Mouse (Mus musculus) kidney, postnatal 0 days (tissue): ENCODE measurements at regions not wholly inside any gene's neighbourhood (a gene's known extent, or its start where the extent isn't known, plus 50 kb on each side); places are given as distances from the start of the nearest gene placed in this dataset.

Source experiments
- ATAC-seq: fragments of 200-750 bp; cut with Nextera tagmentation; replicated peaks from 2 replicates; pipeline ENCODE4 v1.8.0; 2017; ENCODE audit warnings: low read depth, moderate number of reproducible peaks, moderate TSS enrichment, moderate library complexity; ENCODE audit not compliant: low FRiP score
- DNase-seq: peaks from one replicate; pipeline ENCODE4 v3.0.0-alpha.2; 2016; ENCODE audit warnings: low spot score
- H3K27ac ChIP-seq: fragments of 300-500 bp; sonication (generic); 2 replicates; pipeline ENCODE4 v1.5.1; 2014; ENCODE audit warnings: mild to moderate bottlenecking
- H3K27me3 ChIP-seq: fragments of 300-500 bp; sonication (generic); 2 replicates; pipeline ENCODE4 v1.6.1; 2014; ENCODE audit warnings: low read length, mixed read lengths; ENCODE audit not compliant: insufficient read depth
- H3K36me3 ChIP-seq: fragments of 300-500 bp; sonication (generic); 2 replicates; pipeline ENCODE4 v1.6.1; 2014; ENCODE audit warnings: low read length, mixed read lengths; ENCODE audit not compliant: insufficient read depth
- H3K4me1 ChIP-seq: fragments of 300-500 bp; sonication (generic); replicated peaks from 2 replicates; pipeline ENCODE4 v1.6.1; 2014; ENCODE audit warnings: antibody characterized with exemption, low read length, mixed read lengths; ENCODE audit not compliant: insufficient read depth
- H3K4me2 ChIP-seq: fragments of 300-500 bp; sonication (generic); 2 replicates; pipeline ENCODE4 v1.6.1; 2014; ENCODE audit warnings: mild to moderate bottlenecking, low read length, moderate library complexity, mixed read lengths
- H3K4me3 ChIP-seq: fragments of 300-500 bp; sonication (generic); replicated peaks from 2 replicates; pipeline ENCODE4 v1.5.1; 2014; ENCODE audit warnings: low read depth, low read length
- H3K9ac ChIP-seq: fragments of 300-500 bp; sonication (generic); 2 replicates; pipeline ENCODE4 v1.6.1; 2014; ENCODE audit warnings: low read depth, low read length
- H3K9me3 ChIP-seq: fragments of 300-500 bp; sonication (generic); replicated peaks from 2 replicates; pipeline ENCODE4 v1.6.1; 2016; ENCODE audit warnings: low read length, inconsistent platforms, mixed read lengths
- CTCF ChIP-seq: IDR thresholded peaks from 2 replicates; pipeline ENCODE4 v1.5.1; 2016; ENCODE audit warnings: antibody characterized with exemption, low read depth, mild to moderate bottlenecking, moderate library complexity
- WGBS: fragments of 180-500 bp; shearing (Covaris S2); extraction: QIAGEN DNeasy Blood & Tissue Kit; methylation state at CpG from one replicate; pipeline ENCODE4 v1.1.7; 2014; 5-methylcytosine and 5-hydroxymethylcytosine counted together

DNA sequence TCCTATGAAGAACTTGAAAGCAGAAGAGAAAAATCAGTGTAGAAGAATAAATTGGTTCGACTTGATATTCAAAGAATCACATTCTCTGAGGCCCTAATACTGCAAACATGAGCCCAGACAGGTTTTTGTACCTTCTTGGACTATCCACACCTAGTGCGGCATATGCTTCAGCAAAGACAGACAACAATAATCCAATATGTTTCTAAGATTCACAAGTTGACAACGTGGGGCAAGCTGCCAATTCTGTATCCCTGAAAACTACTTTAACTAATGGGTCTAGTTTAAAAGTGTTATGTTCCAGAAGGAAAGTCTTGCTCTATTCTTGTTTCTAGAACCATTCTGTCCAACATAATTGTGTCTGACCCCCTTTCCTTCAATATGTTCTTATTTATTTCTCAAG, 796.0 kb downstream of the Cypt12 start:
- H3K4me2 ChIP-seq, result no peak overlapping the region
- no peaks in the 10 kb centered on the region for H3K27me3 ChIP-seq
- no peak overlapping the region for H3K4me3 ChIP-seq
- no peak overlapping the region for H3K9ac ChIP-seq
- TF ChIP-seq CTCF, result no peak
- ATAC-seq, result no peak
- no peaks in the 10 kb centered on the region for H3K36me3 ChIP-seq
- no peaks in the 10 kb centered on the region for H3K4me1 ChIP-seq
- WGBS, result 82% methylated on average over 3 of the region's 3 CpGs
- H3K9me3 ChIP-seq, result no peaks in the 10 kb centered on the region
- no peak for DNase-seq
- no peak overlapping the region for H3K27ac ChIP-seq

DNA sequence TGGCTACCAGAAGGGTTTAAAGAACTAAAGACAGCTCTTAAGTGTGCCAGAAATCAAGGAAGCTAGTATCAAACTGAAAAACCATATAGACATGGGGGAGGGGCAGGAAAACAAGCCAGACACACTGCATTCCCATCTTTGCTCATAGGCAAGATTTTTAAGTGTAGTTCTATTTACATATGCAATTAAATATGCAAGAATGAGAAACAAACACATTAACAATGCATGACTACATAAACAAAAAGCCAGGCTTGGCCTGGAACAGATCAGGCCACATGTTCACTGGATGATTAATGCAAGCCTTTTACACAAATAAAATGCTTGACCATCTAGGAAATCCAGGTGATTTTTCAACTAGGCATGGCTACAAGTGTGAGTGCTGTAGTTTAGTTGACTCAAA, 798.0 kb downstream of the Cypt12 start:
- Histone ChIP-seq H3K4me2 (no peak overlapping the region), H3K27ac (no peak overlapping the region), H3K36me3 (no peaks in the 10 kb centered on the region), H3K9me3 (no peaks in the 10 kb centered on the region), H3K9ac (no peak overlapping the region), H3K4me1 (no peaks in the 10 kb centered on the region), H3K4me3 (no peak overlapping the region), H3K27me3 (no peaks in the 10 kb centered on the region)
- ATAC-seq (no peak), DNase-seq (no peak)
- no peak for TF ChIP-seq CTCF

DNA sequence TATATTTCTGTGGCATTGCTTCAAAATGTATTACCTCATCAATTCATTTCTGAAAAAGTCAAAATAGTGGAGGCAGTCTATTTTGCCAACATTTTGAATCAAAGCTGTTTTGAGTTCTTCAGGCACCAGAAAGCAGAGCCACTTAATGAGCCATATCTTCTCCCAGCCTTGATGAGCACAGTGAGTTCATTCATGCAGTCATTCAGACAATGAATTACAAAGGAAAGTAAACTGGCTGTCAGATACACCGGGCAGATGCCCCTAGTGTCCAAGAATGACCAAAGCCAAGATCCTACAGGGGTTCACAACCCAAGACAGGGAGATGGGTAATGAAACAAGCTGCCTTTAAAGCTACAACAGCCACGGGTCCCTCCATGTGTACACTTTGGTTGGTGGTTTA, 798.7 kb downstream of the Cypt12 start:
- no peak overlapping the region for H3K9ac ChIP-seq
- H3K4me2 ChIP-seq, result no peak overlapping the region
- H3K4me1 ChIP-seq, result no peaks in the 10 kb centered on the region
- no peak overlapping the region for H3K27ac ChIP-seq
- DNase-seq, result peak; percentile 52
- TF ChIP-seq CTCF, result peak; percentile 8; the same call in 1 of the 2 replicates
- peak; percentile 68; the same call in 1 of the 2 replicates for ATAC-seq
- no peaks in the 10 kb centered on the region for H3K36me3 ChIP-seq
- no peaks in the 10 kb centered on the region for H3K27me3 ChIP-seq
- H3K4me3 ChIP-seq, result no peak overlapping the region
- WGBS, result 48% methylated on average over 2 of the region's 2 CpGs
- H3K9me3 ChIP-seq, result no peaks in the 10 kb centered on the region

DNA sequence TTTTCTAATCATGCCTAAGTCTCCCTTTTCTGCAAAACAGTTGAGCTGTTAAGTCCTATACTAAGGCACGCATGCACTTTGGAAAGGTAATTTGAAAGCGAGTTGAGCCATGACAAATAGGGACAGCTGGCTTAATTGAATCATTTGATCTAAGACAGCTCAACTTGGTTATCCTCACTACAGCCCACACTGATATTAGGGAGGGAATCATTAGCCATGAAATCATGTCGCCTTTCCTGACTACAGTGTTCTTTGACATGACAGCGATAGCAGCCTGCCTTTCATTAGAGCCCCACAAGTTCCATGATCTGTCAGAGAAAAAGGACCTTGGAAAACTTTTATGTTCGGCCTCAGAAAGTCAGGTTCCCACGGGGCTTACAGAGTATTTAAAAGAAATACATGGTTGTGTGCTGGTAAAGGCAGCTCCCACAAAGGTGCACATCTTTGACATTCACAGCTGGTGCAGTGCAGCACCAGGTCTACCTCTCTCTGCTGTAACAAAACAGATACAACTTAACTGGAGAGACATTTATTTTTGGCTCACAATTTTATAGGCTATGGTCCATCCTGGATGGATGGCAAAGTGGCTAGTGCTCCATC, 803.5 kb downstream of the Cypt12 start:
- H3K4me1 ChIP-seq, result no peaks in the 10 kb centered on the region
- no peak overlapping the region for H3K4me2 ChIP-seq
- ATAC-seq, result no peak
- TF ChIP-seq CTCF, result no peak
- no peaks in the 10 kb centered on the region for H3K9me3 ChIP-seq
- DNase-seq, result no peak
- H3K9ac ChIP-seq, result no peak overlapping the region
- no peak overlapping the region for H3K27ac ChIP-seq
- H3K36me3 ChIP-seq, result no peaks in the 10 kb centered on the region
- H3K4me3 ChIP-seq, result no peak overlapping the region
- no peaks in the 10 kb centered on the region for H3K27me3 ChIP-seq
- 57% methylated on average over 6 of the region's 6 CpGs for WGBS

DNA sequence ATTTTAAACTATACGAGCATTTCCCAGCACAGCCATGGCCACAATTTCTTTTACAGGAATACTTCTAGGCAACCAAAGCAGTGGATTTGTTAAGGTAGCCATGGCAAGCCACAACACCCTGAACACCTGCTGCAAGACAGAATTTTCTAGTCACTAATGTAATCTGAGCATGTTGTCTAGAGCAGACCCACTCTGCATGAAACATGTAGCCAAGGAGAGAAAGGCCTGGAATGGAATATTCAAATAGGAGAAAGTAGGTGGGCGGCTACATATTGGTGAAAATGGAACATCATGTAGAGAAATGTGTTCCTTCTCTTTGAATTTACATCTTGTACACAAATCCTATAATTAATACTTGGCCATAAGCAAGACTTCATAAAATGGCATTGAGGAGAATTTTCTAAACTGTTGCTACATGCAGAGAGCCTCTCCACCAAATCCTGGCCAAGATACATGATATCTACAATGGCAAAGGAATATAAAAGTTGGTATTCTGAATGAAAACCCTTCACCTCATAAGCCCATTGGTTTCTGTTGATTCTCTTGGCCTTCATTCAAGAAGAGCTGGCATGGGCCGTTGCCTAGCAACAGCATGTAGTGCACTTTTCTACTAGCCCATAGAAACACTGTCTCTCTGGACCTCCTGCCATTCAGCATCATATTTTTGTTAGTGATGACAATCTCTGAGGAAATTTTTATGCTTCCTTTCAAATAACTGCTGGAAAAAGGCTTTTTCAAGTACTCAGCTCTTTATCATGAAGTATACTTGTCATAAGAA, 816.3 kb downstream of the Cypt12 start:
- Histone ChIP-seq H3K36me3 (no peaks in the 10 kb centered on the region), H3K27ac (no peak overlapping the region), H3K27me3 (no peaks in the 10 kb centered on the region), H3K4me3 (no peak overlapping the region), H3K9ac (no peak overlapping the region), H3K4me1 (no peaks in the 10 kb centered on the region), H3K4me2 (no peak overlapping the region), H3K9me3 (no peaks in the 10 kb centered on the region)
- ATAC-seq (no peak), DNase-seq (no peak)
- 82% methylated on average over 3 of the region's 3 CpGs for WGBS
- TF ChIP-seq CTCF, result no peak

DNA sequence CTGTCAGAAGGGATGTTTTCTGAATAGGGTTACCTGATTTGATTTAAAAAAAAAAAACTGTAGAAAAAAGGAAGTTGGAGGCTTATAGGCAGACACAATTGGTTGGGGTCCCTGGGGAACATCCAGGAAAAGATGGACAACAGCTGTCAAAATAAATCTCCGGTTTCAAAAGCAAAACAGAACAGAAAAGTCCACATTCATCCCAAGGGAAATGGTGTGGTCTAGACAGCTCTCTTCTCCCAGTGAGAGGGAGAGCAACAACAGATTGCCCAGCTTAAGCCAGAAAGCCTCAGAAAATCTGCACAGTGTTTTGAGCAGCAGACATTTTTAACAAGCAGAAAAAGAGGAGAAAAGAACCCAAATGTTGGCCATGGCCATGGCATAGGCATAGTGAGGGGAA, 830.3 kb downstream of the Cypt12 start:
- H3K4me1 ChIP-seq, result no peaks in the 10 kb centered on the region
- no peaks in the 10 kb centered on the region for H3K36me3 ChIP-seq
- H3K9me3 ChIP-seq, result no peaks in the 10 kb centered on the region
- no peak overlapping the region for H3K4me3 ChIP-seq
- ATAC-seq (no peak), DNase-seq (peak; percentile 8)
- WGBS, result 48% methylated on average over 1 of the region's 1 CpGs
- no peak overlapping the region for H3K27ac ChIP-seq
- no peak for TF ChIP-seq CTCF
- H3K27me3 ChIP-seq, result no peaks in the 10 kb centered on the region
- H3K4me2 ChIP-seq, result no peak overlapping the region
- no peak overlapping the region for H3K9ac ChIP-seq
